Mouse (Mus musculus): ENCODE measurements around the gene Rab40b. TPM values are rescaled to one million over a fixed set of nuclear protein-coding genes. Genes with fewer than 3 reads are reported as not detected.

Rab40b gene
- polyA plus RNA-seq, 1 experiment from 2014 or later: 9.2 TPM

- no peaks in the 10 kb centered on the region for H3K4me1 ChIP-seq (ENCODE audit: control insufficient read depth, insufficient read depth, low read length)
- ATAC-seq (ENCODE audit: low FRiP score, low TSS enrichment) (no peak), DNase-seq (no peak)
- no peak overlapping the region for H3K27ac ChIP-seq (replicated peaks; ENCODE audit: low read depth, low read length)
- no peak overlapping the region for H3K9ac ChIP-seq (replicated peaks; ENCODE audit: low read length)
- no peak overlapping the region for H3K4me3 ChIP-seq (replicated peaks; ENCODE audit: low read depth, low read length)
- H3K27me3 ChIP-seq (ENCODE audit: control insufficient read depth, insufficient read depth, low read length): no peaks in the 10 kb centered on the region
- H3K4me2 ChIP-seq (ENCODE audit: low read length): no peak overlapping the region
- no peaks in the 10 kb centered on the region for H3K36me3 ChIP-seq (ENCODE audit: control insufficient read depth, insufficient read depth, low read length)
- no peaks in the 10 kb centered on the region for H3K9me3 ChIP-seq (ENCODE audit: control insufficient read depth, low read length)
Observed at GRCm38 (mm10) chr11:121378644-121379043, 9.4 kb downstream of the Rab40b start.

DNA sequence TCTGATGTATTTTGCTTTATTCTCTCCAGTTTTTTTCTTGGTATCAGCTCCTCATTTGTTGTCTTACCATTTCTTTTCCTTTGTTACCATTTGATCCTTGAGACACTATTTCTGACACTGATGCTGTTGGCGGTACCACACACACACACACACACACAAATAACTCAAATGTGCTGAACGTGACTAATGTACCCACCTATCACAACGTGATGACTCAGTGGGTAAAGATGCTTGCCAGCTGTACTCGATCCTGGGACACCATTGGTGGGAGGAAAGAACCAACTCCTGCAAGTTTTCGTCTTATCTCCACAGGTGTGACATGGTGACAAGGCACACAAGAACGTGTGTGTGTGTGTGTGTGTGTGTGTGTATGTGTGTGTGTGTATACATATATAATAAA lies 14.7 kb downstream of the Rab40b start:
- Histone ChIP-seq H3K27me3 (ENCODE audit: control insufficient read depth, insufficient read depth, low read length) (no peaks in the 10 kb centered on the region), H3K4me1 (ENCODE audit: control insufficient read depth, insufficient read depth, low read length) (no peaks in the 10 kb centered on the region), H3K9ac (replicated peaks; ENCODE audit: low read length) (no peak overlapping the region), H3K4me2 (ENCODE audit: low read length) (no peak overlapping the region), H3K36me3 (ENCODE audit: control insufficient read depth, insufficient read depth, low read length) (no peaks in the 10 kb centered on the region), H3K4me3 (replicated peaks; ENCODE audit: low read depth, low read length) (no peak overlapping the region), H3K27ac (replicated peaks; ENCODE audit: low read depth, low read length) (no peak overlapping the region), H3K9me3 (ENCODE audit: control insufficient read depth, low read length) (no peaks in the 10 kb centered on the region)
- 72% methylated on average over 6 of the region's 6 CpGs for WGBS
- no peak for ATAC-seq (ENCODE audit: low FRiP score, low TSS enrichment)
- DNase-seq: no peak

DNA sequence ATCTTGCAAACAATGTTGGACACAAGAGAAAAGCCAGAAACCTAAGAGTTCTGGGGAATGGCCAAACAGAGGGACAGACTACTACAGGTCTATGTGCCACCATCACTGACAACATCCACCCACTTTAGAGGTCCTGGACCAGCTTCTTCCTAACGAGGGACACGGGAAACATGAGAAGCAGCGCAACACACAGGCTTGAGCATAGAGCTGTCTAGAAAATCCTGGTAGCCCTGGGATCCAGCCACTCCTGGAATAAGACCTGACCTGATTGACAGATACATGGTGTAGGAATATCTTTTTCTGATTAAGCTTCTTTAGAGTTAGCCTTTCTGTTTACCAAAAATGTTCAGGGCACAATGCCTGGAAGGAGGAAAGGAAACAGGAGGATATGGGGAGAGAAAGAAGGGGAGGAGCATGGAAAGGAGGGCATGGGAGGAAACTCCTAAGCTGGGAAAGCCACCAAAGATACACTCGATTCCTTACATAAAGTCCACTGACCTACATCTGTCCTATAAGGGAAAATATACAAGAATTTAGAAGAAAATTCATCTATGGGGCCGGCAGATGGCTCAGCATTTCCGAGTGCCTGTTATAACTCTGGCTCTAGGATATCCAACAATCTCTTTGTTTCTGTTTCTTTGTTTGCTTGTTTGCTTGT lies 17.6 kb downstream of the Rab40b start:
- 83% methylated on average over 6 of the region's 6 CpGs for WGBS
- ATAC-seq (ENCODE audit: low FRiP score, low TSS enrichment): no peak

DNA sequence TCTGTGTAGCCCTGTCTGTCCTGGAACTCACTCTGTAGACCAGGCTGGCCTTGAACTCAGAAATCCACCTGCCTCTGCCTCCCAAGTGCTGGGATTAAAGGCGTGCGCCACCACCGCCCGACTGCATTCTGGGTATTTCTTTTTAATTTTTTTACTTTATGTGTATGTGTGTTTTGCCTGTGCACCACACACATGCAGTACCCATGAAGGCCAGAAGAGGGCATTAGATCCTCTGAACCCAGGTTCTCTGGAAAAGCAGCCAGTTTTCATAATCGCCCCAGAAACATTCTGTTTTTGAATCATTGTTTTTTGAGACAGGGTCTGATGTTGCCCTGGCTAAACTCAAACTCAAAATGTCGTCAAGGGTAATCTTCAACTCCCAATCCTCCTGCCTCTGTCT lies 18.4 kb downstream of the Rab40b start:
- peak; percentile 53 for DNase-seq
- Histone ChIP-seq H3K36me3 (ENCODE audit: control insufficient read depth, insufficient read depth, low read length) (no peaks in the 10 kb centered on the region), H3K4me3 (replicated peaks; ENCODE audit: low read depth, low read length) (no peak overlapping the region), H3K9ac (replicated peaks; ENCODE audit: low read length) (no peak overlapping the region), H3K9me3 (ENCODE audit: control insufficient read depth, low read length) (no peaks in the 10 kb centered on the region), H3K27ac (replicated peaks; ENCODE audit: low read depth, low read length) (no peak overlapping the region), H3K4me1 (ENCODE audit: control insufficient read depth, insufficient read depth, low read length) (no peaks in the 10 kb centered on the region), H3K27me3 (ENCODE audit: control insufficient read depth, insufficient read depth, low read length) (no peaks in the 10 kb centered on the region), H3K4me2 (ENCODE audit: low read length) (no peak overlapping the region)
- WGBS: 71% methylated on average over 6 of the region's 6 CpGs
- no peak for ATAC-seq (ENCODE audit: low FRiP score, low TSS enrichment)

More for the DNA sequence above, 17.6 kb downstream of the Rab40b start:
- Histone ChIP-seq H3K4me2 (ENCODE audit: low read length) (no peak overlapping the region), H3K9me3 (ENCODE audit: control insufficient read depth, low read length) (no peaks in the 10 kb centered on the region), H3K4me3 (replicated peaks; ENCODE audit: low read depth, low read length) (no peak overlapping the region), H3K4me1 (ENCODE audit: control insufficient read depth, insufficient read depth, low read length) (no peaks in the 10 kb centered on the region), H3K36me3 (ENCODE audit: control insufficient read depth, insufficient read depth, low read length) (no peaks in the 10 kb centered on the region), H3K9ac (replicated peaks; ENCODE audit: low read length) (no peak overlapping the region), H3K27me3 (ENCODE audit: control insufficient read depth, insufficient read depth, low read length) (no peaks in the 10 kb centered on the region), H3K27ac (replicated peaks; ENCODE audit: low read depth, low read length) (no peak overlapping the region)
- no peak for DNase-seq

DNA sequence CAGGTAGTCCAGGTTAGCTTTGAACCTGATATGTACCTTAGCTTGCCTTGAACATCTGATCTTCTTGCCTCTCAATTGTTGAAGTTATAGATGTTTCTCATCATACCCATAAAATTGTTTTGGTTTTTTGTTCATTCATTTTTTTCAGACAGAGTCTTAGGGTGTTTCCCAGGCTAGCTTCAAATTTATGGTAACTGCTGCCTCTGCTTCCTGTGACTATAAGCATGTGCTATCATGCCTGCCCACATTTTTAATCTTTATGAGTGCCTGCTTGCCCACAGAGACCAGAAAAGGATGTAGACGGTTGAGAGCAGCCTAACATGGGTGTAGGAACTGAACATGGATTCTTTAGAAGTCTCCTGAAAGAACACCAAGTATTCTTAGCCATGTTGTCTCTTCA lies 19.3 kb downstream of the Rab40b start:
- ATAC-seq (ENCODE audit: low FRiP score, low TSS enrichment): no peak
- no peaks in the 10 kb centered on the region for H3K4me1 ChIP-seq (ENCODE audit: control insufficient read depth, insufficient read depth, low read length)
- 88% methylated on average over 1 of the region's 1 CpGs for WGBS
- no peak overlapping the region for H3K27ac ChIP-seq (replicated peaks; ENCODE audit: low read depth, low read length)
- no peak for DNase-seq
- H3K27me3 ChIP-seq (ENCODE audit: control insufficient read depth, insufficient read depth, low read length): no peaks in the 10 kb centered on the region
- no peak overlapping the region for H3K4me2 ChIP-seq (ENCODE audit: low read length)
- no peaks in the 10 kb centered on the region for H3K9me3 ChIP-seq (ENCODE audit: control insufficient read depth, low read length)
- H3K9ac ChIP-seq (replicated peaks; ENCODE audit: low read length): no peak overlapping the region
- H3K4me3 ChIP-seq (replicated peaks; ENCODE audit: low read depth, low read length): no peak overlapping the region
- H3K36me3 ChIP-seq (ENCODE audit: control insufficient read depth, insufficient read depth, low read length): no peaks in the 10 kb centered on the region

- WGBS: 70% methylated on average over 5 of the region's 5 CpGs
- Histone ChIP-seq H3K27me3 (ENCODE audit: control insufficient read depth, insufficient read depth, low read length) (no peaks in the 10 kb centered on the region), H3K9me3 (ENCODE audit: control insufficient read depth, low read length) (no peaks in the 10 kb centered on the region), H3K36me3 (ENCODE audit: control insufficient read depth, insufficient read depth, low read length) (no peaks in the 10 kb centered on the region), H3K9ac (replicated peaks; ENCODE audit: low read length) (no peak overlapping the region), H3K4me2 (ENCODE audit: low read length) (no peak overlapping the region), H3K4me1 (ENCODE audit: control insufficient read depth, insufficient read depth, low read length) (no peaks in the 10 kb centered on the region), H3K4me3 (replicated peaks; ENCODE audit: low read depth, low read length) (no peak overlapping the region), H3K27ac (replicated peaks; ENCODE audit: low read depth, low read length) (no peak overlapping the region)
- DNase-seq (no peak), ATAC-seq (ENCODE audit: low FRiP score, low TSS enrichment) (no peak)
Observed at GRCm38 (mm10) chr11:121367170-121367707, 20.8 kb downstream of the Rab40b start.

- ATAC-seq (ENCODE audit: low FRiP score, low TSS enrichment) (no peak), DNase-seq (no peak)
Observed at GRCm38 (mm10) chr11:121362212-121362611, 25.8 kb downstream of the Rab40b start.

GRCm38 (mm10) chr11:121354091-121354707 lies 33.9 kb downstream of the Rab40b start, which contains the start of gene Wdr45b:
Gene Wdr45b, minus strand, starts transcription at chr11:121354445.
- peak within 1 kb of the TSS; percentile 84 for H3K4me2 ChIP-seq (ENCODE audit: low read length)
- H3K4me1 ChIP-seq (ENCODE audit: control insufficient read depth, insufficient read depth, low read length): peaks cover 14% of the 10 kb centered on the region
- H3K36me3 ChIP-seq (ENCODE audit: control insufficient read depth, insufficient read depth, low read length): no peaks in the 10 kb centered on the region
- no peaks in the 10 kb centered on the region for H3K27me3 ChIP-seq (ENCODE audit: control insufficient read depth, insufficient read depth, low read length)
- under 1% methylated on average over 69 of the region's 69 CpGs for WGBS
- H3K4me3 ChIP-seq (replicated peaks; ENCODE audit: low read depth, low read length): peak within 1 kb of the TSS; percentile 92
- H3K9ac ChIP-seq (replicated peaks; ENCODE audit: low read length): peak within 1 kb of the TSS; percentile 90
- H3K27ac ChIP-seq (replicated peaks; ENCODE audit: low read depth, low read length): peak within 1 kb of the TSS; percentile 89
- ATAC-seq (ENCODE audit: low FRiP score, low TSS enrichment) (peak; percentile 96), DNase-seq (peak; percentile 99)
- no peaks in the 10 kb centered on the region for H3K9me3 ChIP-seq (ENCODE audit: control insufficient read depth, low read length)

More at GRCm38 (mm10) chr11:121362212-121362611, 25.8 kb downstream of the Rab40b start:
- Histone ChIP-seq H3K9ac (replicated peaks; ENCODE audit: low read length) (no peak overlapping the region), H3K27me3 (ENCODE audit: control insufficient read depth, insufficient read depth, low read length) (no peaks in the 10 kb centered on the region), H3K4me3 (replicated peaks; ENCODE audit: low read depth, low read length) (no peak overlapping the region), H3K4me2 (ENCODE audit: low read length) (no peak overlapping the region), H3K9me3 (ENCODE audit: control insufficient read depth, low read length) (no peaks in the 10 kb centered on the region), H3K36me3 (ENCODE audit: control insufficient read depth, insufficient read depth, low read length) (no peaks in the 10 kb centered on the region), H3K4me1 (ENCODE audit: control insufficient read depth, insufficient read depth, low read length) (no peaks in the 10 kb centered on the region), H3K27ac (replicated peaks; ENCODE audit: low read depth, low read length) (no peak overlapping the region)
- WGBS: 33% methylated on average over 5 of the region's 5 CpGs

All from midbrain, embryonic 14.5 days (tissue).